Mouse (Mus musculus) lung, embryonic 14.5 days (tissue): ENCODE data around the gene Itga2. TPM values are rescaled to one million over a fixed set of nuclear protein-coding genes. Genes with fewer than 3 reads are reported as not detected.
A peak's percentile ranks its signal among the peaks of the same experiment; 100 is the strongest.

Experiments
- ATAC-seq: fragments of 200-750 bp; cut with Nextera tagmentation; 2 replicates; pipeline ENCODE4 v1.8.0; 2017; ENCODE audit warnings: mild to moderate bottlenecking, moderate TSS enrichment, moderate library complexity; ENCODE audit not compliant: insufficient read depth
- DNase-seq: peaks from one replicate; pipeline ENCODE4 v3.0.0-alpha.2; 2015
- H3K27ac ChIP-seq: fragments of 300-500 bp; sonication (generic); 2 replicates; pipeline ENCODE4 v1.5.1; 2014; ENCODE audit warnings: low read depth, mild to moderate bottlenecking, moderate library complexity
- H3K27me3 ChIP-seq: fragments of 300-500 bp; sonication (generic); 2 replicates; pipeline ENCODE4 v1.6.1; 2014; ENCODE audit warnings: low read length, control low read depth; ENCODE audit not compliant: insufficient read depth
- H3K36me3 ChIP-seq: fragments of 300-500 bp; sonication (generic); 2 replicates; pipeline ENCODE4 v1.6.1; 2014; ENCODE audit warnings: control low read depth; ENCODE audit not compliant: insufficient read depth
- H3K4me1 ChIP-seq: fragments of 300-500 bp; sonication (generic); 2 replicates; pipeline ENCODE4 v1.6.1; 2014; ENCODE audit warnings: antibody characterized with exemption, control low read depth; ENCODE audit not compliant: insufficient read depth
- H3K4me2 ChIP-seq: fragments of 300-500 bp; sonication (generic); 2 replicates; pipeline ENCODE4 v1.6.1; 2014; ENCODE audit warnings: mild to moderate bottlenecking
- H3K4me3 ChIP-seq: fragments of 300-500 bp; sonication (generic); 2 replicates; pipeline ENCODE4 v1.5.1; 2014; ENCODE audit warnings: low read depth, low read length
- H3K9ac ChIP-seq: fragments of 300-500 bp; sonication (generic); 2 replicates; pipeline ENCODE4 v1.6.1; 2014
- H3K9me3 ChIP-seq: fragments of 300-500 bp; sonication (generic); 2 replicates; pipeline ENCODE4 v1.6.1; 2016; ENCODE audit warnings: low read depth, low read length, control low read depth
- CTCF ChIP-seq: IDR thresholded peaks from 2 replicates; pipeline ENCODE4 v1.5.1; 2016; ENCODE audit warnings: antibody characterized with exemption, low read depth
- WGBS: fragments of 180-500 bp; shearing (Covaris S2); extraction: QIAGEN DNeasy Blood & Tissue Kit; methylation state at CpG from one replicate; pipeline ENCODE4 v1.1.7; 2014; 5-methylcytosine and 5-hydroxymethylcytosine counted together
- polyA plus RNA-seq: library from polyadenylated mRNA; unstranded; fragments of >200 nt; fragmentation: Nextera tagmentation; extraction: Ambion mirVana; gene quantifications from 2 replicates; pipeline ENCODE4 v1.2.1, GENCODE M21; 2014

The Itga2 gene
- polyA plus RNA-seq, 1 experiment from 2014 or later: 10.1 TPM

GRCm38 (mm10) chr13:114831367-114831833 is 100.5 kb downstream of the Itga2 start:
- no peak overlapping the region for H3K4me3 ChIP-seq
- 80% methylated on average over 4 of the region's 4 CpGs for WGBS
- H3K9me3 ChIP-seq: no peaks in the 10 kb centered on the region
- ATAC-seq: peak; percentile 26; the same call in 1 of the 2 replicates
- 0 out of 2 replicates have a peak, but pooled peaks cover 3% of the 10 kb centered on the region for H3K4me1 ChIP-seq
- no peak overlapping the region for H3K27ac ChIP-seq
- no peaks in the 10 kb centered on the region for H3K27me3 ChIP-seq
- peaks cover 45% of the 10 kb centered on the region for H3K36me3 ChIP-seq
- peak; percentile 75 for TF ChIP-seq CTCF
- DNase-seq: peak; percentile 80
- H3K9ac ChIP-seq: no peak overlapping the region
- no peak overlapping the region for H3K4me2 ChIP-seq

- Histone ChIP-seq H3K4me3 (no peak overlapping the region), H3K27me3 (no peaks in the 10 kb centered on the region), H3K9me3 (no peaks in the 10 kb centered on the region), H3K4me1 (no peaks in the 10 kb centered on the region), H3K36me3 (peaks cover 54% of the 10 kb centered on the region), H3K27ac (no peak overlapping the region), H3K4me2 (no peak overlapping the region), H3K9ac (no peak overlapping the region)
- TF ChIP-seq CTCF: no peak
- WGBS: 89% methylated on average over 6 of the region's 6 CpGs
- ATAC-seq (no peak), DNase-seq (no peak)
Observed at GRCm38 (mm10) chr13:114825377-114825855, 106.5 kb downstream of the Itga2 start.

GRCm38 (mm10) chr13:114822871-114823270 is 109.0 kb downstream of the Itga2 start:
- H3K9ac ChIP-seq: no peak overlapping the region
- no peak overlapping the region for H3K4me2 ChIP-seq
- no peak overlapping the region for H3K27ac ChIP-seq
- WGBS: 84% methylated on average over 2 of the region's 2 CpGs
- H3K9me3 ChIP-seq: no peaks in the 10 kb centered on the region
- H3K36me3 ChIP-seq: peaks cover 36% of the 10 kb centered on the region
- H3K4me3 ChIP-seq: no peak overlapping the region
- H3K27me3 ChIP-seq: no peaks in the 10 kb centered on the region
- TF ChIP-seq CTCF: no peak
- H3K4me1 ChIP-seq: no peaks in the 10 kb centered on the region
- ATAC-seq: no peak
- no peak for DNase-seq

- Histone ChIP-seq H3K36me3 (peaks cover 12% of the 10 kb centered on the region; the same call in 1 of the 2 replicates), H3K9ac (peak overlapping the region; percentile 72), H3K4me1 (no peaks in the 10 kb centered on the region; the same call in 1 of the 2 replicates), H3K27ac (no peak overlapping the region), H3K4me3 (peak overlapping the region; percentile 71), H3K4me2 (peak overlapping the region; percentile 87), H3K9me3 (no peaks in the 10 kb centered on the region), H3K27me3 (no peaks in the 10 kb centered on the region)
- WGBS: 22% methylated on average over 9 of the region's 9 CpGs
- no peak for TF ChIP-seq CTCF
- DNase-seq (peak; percentile 19), ATAC-seq (peak; percentile 73)
Observed at GRCm38 (mm10) chr13:114818513-114818912, 113.4 kb downstream of the Itga2 start.

- DNase-seq: peak; percentile 98
- WGBS: under 1% methylated on average over 39 of the region's 39 CpGs
- peak; percentile 99 for ATAC-seq
- Histone ChIP-seq H3K36me3 (peaks cover 9% of the 10 kb centered on the region; the same call in 1 of the 2 replicates), H3K9me3 (no peaks in the 10 kb centered on the region), H3K9ac (peak within 1 kb of the TSS; percentile 72), H3K27me3 (no peaks in the 10 kb centered on the region), H3K4me3 (peak within 1 kb of the TSS; percentile 71), H3K4me1 (no peaks in the 10 kb centered on the region; the same call in 1 of the 2 replicates), H3K4me2 (peak within 1 kb of the TSS; percentile 87), H3K27ac (no peak within 1 kb of the TSS)
- TF ChIP-seq CTCF: peak; percentile 25; the same call in 1 of the 2 replicates
Observed at GRCm38 (mm10) chr13:114817751-114818360, 114.0 kb downstream of the Itga2 start, which contains the start of gene Mocs2. TSS of gene Mocs2 (plus strand) at chr13:114818236.

- Histone ChIP-seq H3K9me3 (no peaks in the 10 kb centered on the region), H3K27me3 (no peaks in the 10 kb centered on the region), H3K4me2 (no peak overlapping the region), H3K36me3 (no peaks in the 10 kb centered on the region), H3K9ac (no peak overlapping the region), H3K4me1 (no peaks in the 10 kb centered on the region), H3K4me3 (no peak overlapping the region), H3K27ac (no peak overlapping the region)
- 40% methylated on average over 5 of the region's 5 CpGs for WGBS
- no peak for TF ChIP-seq CTCF
- ATAC-seq: no peak
- no peak for DNase-seq
Observed at GRCm38 (mm10) chr13:114809624-114810210, 122.2 kb downstream of the Itga2 start.

- no peak for ATAC-seq
- Histone ChIP-seq H3K27me3 (no peaks in the 10 kb centered on the region), H3K27ac (no peak overlapping the region), H3K4me1 (no peaks in the 10 kb centered on the region), H3K9me3 (no peaks in the 10 kb centered on the region), H3K4me3 (no peak overlapping the region), H3K9ac (no peak overlapping the region), H3K4me2 (no peak overlapping the region), H3K36me3 (no peaks in the 10 kb centered on the region)
- peak; percentile 24 for DNase-seq
- no peak for TF ChIP-seq CTCF
- 66% methylated on average over 2 of the region's 2 CpGs for WGBS
Observed at GRCm38 (mm10) chr13:114802971-114803370, 128.9 kb downstream of the Itga2 start.
